Mouse (Mus musculus) left cerebral cortex, postnatal 36 days (tissue): ENCODE results near the gene Fcgr1. TPM values are rescaled to one million over a fixed set of nuclear protein-coding genes. Genes with fewer than 3 reads are reported as not detected.
A peak's percentile ranks its signal among the peaks of the same experiment; 100 is the strongest.
"Not testable (repeated sequence)": the region's sequence is repeated elsewhere in the genome, so short reads cannot be mapped to it uniquely, and the experiment has no call there.

Experiments used
- DNase-seq, 2 experiments: peaks; one replicate each; pipeline ENCODE4 v3.0.0; 2021 to 2022; ENCODE audit warnings: low spot score in 2 of 2, mixed read lengths in 1 of 2
- intact Hi-C: fragments of 180-260 bp; cut with DNase I; formaldehyde crosslinking; loops from one replicate; pipeline ENCODE4 v1.15.1; 2025
- total RNA-seq, 2 experiments: library from RNA; stranded (reverse); gene quantifications; 2 replicates each; pipeline ENCODE4 v1.2.3; 2021

The Fcgr1 gene
- total RNA-seq, 2 experiments from 2014 or later: 2.1 to 2.2 TPM

GRCm38 (mm10) chr3:96328730-96329387, 35.1 kb upstream of the Fcgr1 start:
- intact Hi-C loops: loop anchor here (10.0 kb wide), 1 partner anchor 116 kb away; no protein-coding TSS in a partner anchor

GRCm38 (mm10) chr3:96328060-96328729, 34.4 kb upstream of the Fcgr1 start:
- intact Hi-C loops: loop anchor here (10.0 kb wide), 1 partner anchor 117 kb away; no protein-coding TSS in a partner anchor
- DNase-seq: not testable (repeated sequence)

More at GRCm38 (mm10) chr3:96328730-96329387, 35.1 kb upstream of the Fcgr1 start:
- no peak for DNase-seq

DNA sequence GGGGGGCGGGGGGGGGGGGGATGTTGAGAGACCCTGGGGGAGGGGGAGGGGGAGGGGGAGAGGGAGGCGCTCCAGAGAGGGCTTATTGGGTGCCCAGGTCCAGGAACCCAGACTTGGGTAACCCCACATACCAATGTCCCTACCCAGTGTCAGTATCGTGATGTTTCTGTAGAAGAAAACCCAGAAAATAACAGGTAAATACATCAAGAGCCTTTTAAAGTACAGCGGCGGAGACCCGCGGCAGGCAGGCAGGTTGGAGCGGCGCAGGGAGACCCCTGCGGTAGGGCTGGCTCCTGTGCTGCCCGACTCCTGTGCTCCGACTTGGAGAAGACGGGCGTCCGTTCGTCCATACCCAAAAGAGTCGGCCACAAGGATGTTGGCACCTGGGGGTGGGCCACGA, 33.9 kb upstream of the Fcgr1 start:
- no peak for DNase-seq
- intact Hi-C loops: loop anchor here (10.0 kb wide), 1 partner anchor 117 kb away; no protein-coding TSS in a partner anchor

- intact Hi-C loops: loop anchor here (10.0 kb wide), 1 partner anchor 118 kb away; no protein-coding TSS in a partner anchor
- no peak for DNase-seq
These were observed 33.4 kb upstream of the Fcgr1 start for GRCm38 (mm10) chr3:96327131-96327530.

- not testable (repeated sequence) for DNase-seq
- intact Hi-C loops: loop anchor here (10.0 kb wide), 1 partner anchor 121 kb away; no protein-coding TSS in a partner anchor
These were observed 30.0 kb upstream of the Fcgr1 start for GRCm38 (mm10) chr3:96323806-96324205.

- intact Hi-C loops: loop anchor here (10.0 kb wide), 1 partner anchor 122 kb away; no protein-coding TSS in a partner anchor
These were observed 28.8 kb upstream of the Fcgr1 start for GRCm38 (mm10) chr3:96322609-96323008.

GRCm38 (mm10) chr3:96321891-96322290, 28.1 kb upstream of the Fcgr1 start:
- no peak for DNase-seq
- intact Hi-C loops: loop anchor here (10.0 kb wide), 1 partner anchor 123 kb away; no protein-coding TSS in a partner anchor

More at GRCm38 (mm10) chr3:96322609-96323008, 28.8 kb upstream of the Fcgr1 start:
- no peak for DNase-seq

- not testable (repeated sequence) for DNase-seq
- intact Hi-C loops: loop anchor here (10.0 kb wide), 1 partner anchor 125 kb away; no protein-coding TSS in a partner anchor
These were observed 26.2 kb upstream of the Fcgr1 start for GRCm38 (mm10) chr3:96320003-96320402.

DNA sequence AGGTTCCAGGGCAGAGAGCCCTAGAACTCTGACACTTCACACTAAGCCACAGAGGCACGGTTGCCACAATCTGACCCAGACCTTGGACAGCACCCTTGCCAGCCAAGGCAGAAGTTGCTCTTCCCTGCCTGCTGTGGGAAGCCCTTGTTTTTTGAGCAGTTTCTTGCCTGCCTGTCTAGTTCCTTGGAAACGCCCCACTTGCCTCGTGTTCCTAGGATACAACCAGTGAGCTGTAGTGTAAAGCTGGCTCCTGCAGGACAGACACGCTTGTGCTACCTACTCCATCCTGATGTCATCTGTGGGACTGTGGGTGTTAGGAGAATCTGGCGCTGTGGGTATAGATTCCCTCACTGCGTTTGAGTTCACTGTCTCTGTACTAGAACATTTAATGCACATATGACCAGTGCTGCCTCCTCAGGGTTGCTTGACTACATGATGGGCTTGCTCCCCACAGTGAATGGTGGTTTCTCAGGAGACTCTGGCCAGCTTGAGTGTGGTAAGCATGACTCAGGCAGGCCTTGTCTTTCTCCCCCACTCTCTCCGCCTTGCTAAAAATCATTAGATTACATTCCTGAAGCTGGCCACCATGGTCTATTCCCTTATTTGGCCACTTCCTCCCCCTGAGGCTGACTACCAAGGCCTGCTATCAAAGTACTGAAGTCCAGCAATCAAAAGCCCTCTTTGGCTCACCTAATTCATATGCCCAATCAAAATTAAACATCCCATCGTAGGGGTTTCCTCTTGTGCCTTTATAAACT, 18.8 kb upstream of the Fcgr1 start:
- DNase-seq: peak; percentile 24 to 42
- intact Hi-C loops: no loop called here

DNA sequence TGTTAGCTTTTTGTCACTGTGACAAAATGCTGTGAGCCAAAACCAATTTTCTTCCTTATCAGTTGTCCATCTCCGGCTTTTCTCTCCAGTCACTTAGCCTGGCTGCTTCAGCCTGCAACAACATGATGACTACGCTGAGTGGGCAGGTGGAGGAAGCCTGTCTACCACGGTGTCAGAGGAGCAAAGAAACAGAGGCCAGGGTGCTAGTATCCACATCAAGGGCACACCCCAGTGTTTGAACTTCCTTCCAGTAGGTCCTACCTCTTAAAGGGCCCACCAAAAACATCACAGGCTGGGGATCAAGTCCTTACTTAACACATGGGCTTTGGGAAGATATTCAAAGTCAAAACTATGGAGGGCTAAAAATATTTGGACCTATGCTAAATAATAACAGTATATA, 15.7 kb upstream of the Fcgr1 start:
- intact Hi-C loops: no loop called here
- DNase-seq: no peak

GRCm38 (mm10) chr3:96306506-96306905, 12.7 kb upstream of the Fcgr1 start:
- no peak for DNase-seq
- intact Hi-C loops: no loop called here

DNA sequence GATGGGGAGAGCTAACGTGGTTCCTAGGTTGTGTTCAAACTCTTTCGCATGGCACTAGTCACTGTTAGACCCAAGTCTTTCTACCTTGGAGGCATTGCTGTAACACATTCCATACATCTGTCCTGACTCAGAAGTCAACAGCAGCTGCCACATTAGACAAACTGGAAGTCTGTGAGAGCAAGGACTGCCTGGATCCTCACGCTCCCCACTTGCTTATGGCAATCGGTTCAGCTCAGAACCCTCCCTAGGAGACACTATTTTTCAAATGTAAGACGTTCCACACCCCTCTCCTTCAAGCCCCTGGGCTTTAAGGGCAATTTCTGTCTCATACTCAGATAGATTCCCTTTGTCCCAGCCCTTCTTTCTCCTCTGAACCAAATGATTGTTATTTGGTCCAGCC, 8.3 kb upstream of the Fcgr1 start:
- DNase-seq: no peak
- intact Hi-C loops: no loop called here

DNA sequence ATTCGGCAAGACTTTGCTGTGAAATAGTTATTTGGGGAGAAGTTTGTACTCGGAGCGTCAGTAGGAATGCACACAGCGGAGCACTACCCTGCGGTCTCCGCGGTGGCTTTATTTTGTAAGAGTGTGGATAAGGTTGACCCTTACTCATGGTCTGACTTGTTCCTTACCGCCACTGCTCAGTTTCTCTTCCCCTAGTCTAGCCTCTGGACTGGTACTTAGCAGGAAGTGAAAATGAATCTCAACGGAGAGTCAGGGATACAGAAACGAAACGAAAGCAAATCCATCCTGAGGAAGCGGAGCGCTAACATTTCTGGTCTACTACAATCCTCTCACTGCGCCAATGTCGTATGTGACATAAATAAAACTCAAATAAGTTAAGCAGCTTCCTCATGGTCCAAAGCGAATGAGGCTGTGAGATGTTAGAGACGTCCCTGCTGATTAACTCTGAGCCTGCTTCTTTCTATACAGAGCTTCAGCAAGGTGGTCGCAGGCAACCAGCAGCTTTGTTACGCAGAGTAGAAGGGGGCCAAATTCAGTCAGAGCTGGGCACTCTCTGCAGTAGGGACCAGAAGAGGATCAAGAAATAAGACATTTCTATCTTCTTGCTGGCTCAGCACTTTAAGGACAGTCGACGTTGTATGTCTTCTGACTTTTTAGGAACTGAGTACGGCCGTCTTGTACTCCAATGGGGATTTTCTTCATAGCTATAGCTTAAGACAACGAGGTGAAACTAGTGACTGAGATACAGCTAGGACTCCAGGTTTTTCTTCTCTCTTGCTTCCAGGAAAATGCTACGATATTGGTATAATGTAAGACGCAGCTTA, 7.1 kb upstream of the Fcgr1 start:
- intact Hi-C loops: no loop called here
- no peak for DNase-seq

DNA sequence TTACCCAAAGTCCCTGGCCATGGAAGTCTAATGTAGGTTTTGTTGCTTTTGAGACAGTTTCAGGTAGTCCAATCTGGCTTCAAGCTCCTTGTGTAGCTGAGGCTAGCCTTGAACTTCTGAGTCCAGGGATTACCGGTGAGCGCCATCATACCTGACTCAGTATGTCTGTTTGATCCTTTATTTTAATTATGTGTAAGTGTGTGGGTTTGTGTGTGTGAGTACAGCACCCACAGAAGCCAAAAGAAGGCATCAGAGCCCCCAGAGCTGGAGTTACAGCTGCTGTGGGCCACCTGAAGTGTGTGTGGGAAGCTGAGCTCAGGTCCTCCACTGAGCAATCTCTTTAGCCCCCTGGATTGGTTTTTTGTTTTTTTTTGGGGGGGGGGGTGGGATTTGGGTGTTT, 5.8 kb upstream of the Fcgr1 start:
- no peak for DNase-seq
- intact Hi-C loops: no loop called here

DNA sequence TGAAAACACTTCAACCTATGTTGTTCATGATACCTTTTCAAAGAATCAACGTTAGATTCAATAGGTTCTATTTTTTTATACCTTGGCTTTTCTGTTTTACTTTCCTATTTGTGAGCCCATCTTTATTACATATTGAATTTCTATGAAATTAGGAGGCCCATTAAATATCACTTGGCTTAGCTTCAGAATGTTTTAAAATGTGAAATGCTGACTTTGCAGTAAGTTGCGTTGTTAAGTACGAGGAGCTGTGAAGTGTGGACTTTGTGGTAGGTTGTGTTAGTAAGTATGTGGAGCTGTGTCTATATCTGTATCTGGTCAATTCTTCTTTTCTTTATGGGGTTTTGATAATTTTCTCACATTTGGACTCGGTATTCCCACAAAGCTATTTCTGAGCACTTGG, 4.6 kb upstream of the Fcgr1 start:
- intact Hi-C loops: no loop called here
- no peak for DNase-seq

DNA sequence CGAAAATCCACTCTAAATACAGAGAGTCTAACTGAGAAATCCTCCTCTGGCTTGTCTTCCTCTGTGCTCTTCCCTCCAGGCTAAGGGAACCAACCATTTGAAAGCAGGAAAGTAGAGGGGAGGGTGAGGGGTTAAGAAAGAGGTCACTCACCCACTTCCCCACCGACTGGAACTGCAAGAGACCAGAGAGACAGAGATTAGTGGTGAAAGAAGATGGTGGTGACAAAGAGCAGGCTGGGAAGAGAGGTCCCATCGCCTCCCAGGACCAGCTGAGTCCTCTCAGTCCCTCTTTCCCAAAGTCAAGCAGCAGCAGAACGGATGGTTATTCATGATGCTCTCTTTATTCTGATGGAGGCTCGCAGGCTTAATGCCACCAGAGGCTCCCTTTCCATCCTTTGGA, 401 bp downstream of the Fcgr1 start:
- DNase-seq: no peak
- intact Hi-C loops: no loop called here

GRCm38 (mm10) chr3:96292641-96293040, 1.1 kb downstream of the Fcgr1 start:
- intact Hi-C loops: no loop called here
- DNase-seq: no peak

DNA sequence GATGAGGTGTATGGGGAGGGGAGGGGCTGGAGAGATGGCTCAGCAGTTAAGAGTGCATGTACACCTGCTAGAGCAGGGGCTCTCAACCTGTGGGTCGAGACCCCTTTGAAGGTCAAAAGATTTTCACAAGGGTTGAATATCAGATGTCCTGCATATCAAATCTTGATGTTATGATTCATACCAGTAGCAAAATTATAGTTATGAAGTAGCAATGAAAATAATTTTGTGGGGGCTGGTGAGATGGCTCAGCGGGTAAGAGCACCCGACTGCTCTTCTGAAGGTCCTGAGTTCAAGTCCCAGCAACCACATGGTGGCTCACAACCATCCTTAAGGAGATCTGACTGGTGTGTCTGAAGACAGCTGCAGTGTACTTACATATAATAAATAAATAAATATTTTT, 3.0 kb downstream of the Fcgr1 start:
- intact Hi-C loops, DNase-seq: not testable (repeated sequence)

DNA sequence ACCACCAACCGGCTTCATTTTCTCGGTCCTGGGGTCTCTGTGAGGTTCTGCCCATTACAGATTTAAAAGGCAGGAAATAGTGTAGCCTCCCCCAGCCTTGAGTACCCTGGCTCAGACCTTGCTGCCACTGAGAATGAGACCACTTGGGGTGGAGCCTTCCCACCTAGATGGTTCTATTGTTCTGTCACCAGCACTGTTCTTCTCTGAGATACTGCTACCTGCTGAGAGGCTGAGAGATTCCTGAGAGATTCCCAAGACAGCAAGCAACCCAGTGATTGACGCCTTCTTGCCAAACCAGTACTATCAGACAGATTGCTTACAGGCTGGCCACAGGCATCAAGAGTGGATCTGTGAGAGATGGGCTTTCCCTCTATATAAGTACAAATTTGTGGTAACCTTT, 4.6 kb downstream of the Fcgr1 start:
- no peak for DNase-seq
- intact Hi-C loops: no loop called here
